Mouse (Mus musculus) hindbrain, embryonic 14.5 days (tissue): ENCODE measurements around the gene Vamp8. TPM values are rescaled to one million over a fixed set of nuclear protein-coding genes. Genes with fewer than 3 reads are reported as not detected.

Experiments
- ATAC-seq: fragments of 200-750 bp; cut with Nextera tagmentation; 2 replicates; pipeline ENCODE4 v1.8.0; 2017; ENCODE audit warnings: moderate number of reproducible peaks, mild to moderate bottlenecking, moderate TSS enrichment, moderate library complexity; ENCODE audit not compliant: low FRiP score
- DNase-seq: peaks from one replicate; pipeline ENCODE4 v3.0.0-alpha.2; 2015; ENCODE audit warnings: low spot score
- H3K27ac ChIP-seq: fragments of 300-500 bp; sonication (generic); 2 replicates; pipeline ENCODE4 v1.5.1; 2014; ENCODE audit warnings: mild to moderate bottlenecking, moderate library complexity
- H3K27me3 ChIP-seq: fragments of 300-500 bp; sonication (generic); 2 replicates; pipeline ENCODE4 v1.6.1; 2014; ENCODE audit warnings: mild to moderate bottlenecking, low read length, mixed read lengths; ENCODE audit not compliant: control insufficient read depth, insufficient read depth
- H3K36me3 ChIP-seq: fragments of 300-500 bp; sonication (generic); replicated peaks from 2 replicates; pipeline ENCODE4 v1.6.1; 2014; ENCODE audit not compliant: control insufficient read depth, insufficient read depth
- H3K4me1 ChIP-seq: fragments of 300-500 bp; sonication (generic); replicated peaks from 2 replicates; pipeline ENCODE4 v1.6.1; 2014; ENCODE audit warnings: antibody characterized with exemption, low read length, mixed read lengths; ENCODE audit not compliant: control insufficient read depth, insufficient read depth
- H3K4me2 ChIP-seq: fragments of 300-500 bp; sonication (generic); replicated peaks from 2 replicates; pipeline ENCODE4 v1.6.1; 2014; ENCODE audit warnings: mild to moderate bottlenecking, moderate library complexity
- H3K4me3 ChIP-seq: fragments of 300-500 bp; sonication (generic); replicated peaks from 2 replicates; pipeline ENCODE4 v1.5.1; 2014; ENCODE audit warnings: mild to moderate bottlenecking, low read length
- H3K9ac ChIP-seq: fragments of 300-500 bp; sonication (generic); 2 replicates; pipeline ENCODE4 v1.6.1; 2014
- H3K9me3 ChIP-seq: fragments of 300-500 bp; sonication (generic); 2 replicates; pipeline ENCODE4 v1.6.1; 2016; ENCODE audit warnings: low read length; ENCODE audit not compliant: control insufficient read depth
- WGBS: fragments of 180-500 bp; shearing (Covaris S2); extraction: QIAGEN DNeasy Blood & Tissue Kit; methylation state at CpG from one replicate; pipeline ENCODE4 v1.1.7; 2014; 5-methylcytosine and 5-hydroxymethylcytosine counted together
- polyA plus RNA-seq: library from polyadenylated mRNA; unstranded; fragments of >200 nt; fragmentation: Nextera tagmentation; extraction: Ambion mirVana; gene quantifications from 2 replicates; pipeline ENCODE4 v1.2.1, GENCODE M21; 2014

Gene Vamp8
- 21.9 and 28.8 TPM in 2 replicates for polyA plus RNA-seq

DNA sequence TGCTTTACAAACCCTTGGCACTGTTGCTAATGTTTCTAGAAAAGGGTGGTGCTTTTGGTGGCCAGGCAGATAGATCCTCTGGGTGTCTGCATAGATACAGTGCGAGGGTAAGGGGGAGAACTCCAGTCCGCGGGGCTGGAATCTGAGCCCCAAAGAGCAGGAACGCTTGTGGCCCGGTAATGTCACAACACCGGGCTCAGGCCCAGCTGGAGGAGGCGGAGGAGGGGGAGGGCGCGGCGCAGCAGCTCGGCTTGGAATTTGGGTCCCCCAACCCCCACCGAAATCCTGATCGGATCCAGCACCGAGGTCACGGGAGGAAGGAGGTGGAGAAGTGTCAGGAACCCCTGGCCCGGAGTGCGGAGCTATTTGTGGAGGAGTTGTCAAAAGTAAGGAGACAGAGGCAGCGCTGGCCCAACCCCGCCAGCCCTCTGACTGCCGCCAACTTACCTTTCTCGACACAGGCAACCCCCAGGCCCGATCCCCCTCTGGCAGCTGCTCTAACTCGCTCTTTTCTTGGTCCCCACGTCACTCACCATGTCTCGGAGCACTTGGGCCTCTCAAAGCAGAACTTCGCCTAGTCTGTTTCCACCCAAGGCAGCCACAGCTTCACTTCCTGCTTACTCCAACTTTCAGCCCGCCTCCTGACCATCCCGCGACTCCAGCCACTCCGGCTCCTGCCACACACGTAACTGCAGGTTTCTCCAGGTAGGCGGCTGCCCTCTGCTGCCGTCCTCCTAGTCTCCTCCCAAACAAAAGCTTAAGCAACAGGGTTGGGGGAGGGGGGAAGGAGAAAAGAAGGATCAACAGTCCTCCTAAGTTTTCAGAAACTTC, at the start of gene Vamp8:
Vamp8 (minus strand) TSS at position 763 of the 831 bp plus-strand sequence.
- ATAC-seq: no peak
- H3K27ac ChIP-seq: peak within 1 kb of the TSS; percentile 52; the same call in 1 of the 2 replicates
- WGBS: 2% methylated on average over 33 of the region's 33 CpGs

DNA sequence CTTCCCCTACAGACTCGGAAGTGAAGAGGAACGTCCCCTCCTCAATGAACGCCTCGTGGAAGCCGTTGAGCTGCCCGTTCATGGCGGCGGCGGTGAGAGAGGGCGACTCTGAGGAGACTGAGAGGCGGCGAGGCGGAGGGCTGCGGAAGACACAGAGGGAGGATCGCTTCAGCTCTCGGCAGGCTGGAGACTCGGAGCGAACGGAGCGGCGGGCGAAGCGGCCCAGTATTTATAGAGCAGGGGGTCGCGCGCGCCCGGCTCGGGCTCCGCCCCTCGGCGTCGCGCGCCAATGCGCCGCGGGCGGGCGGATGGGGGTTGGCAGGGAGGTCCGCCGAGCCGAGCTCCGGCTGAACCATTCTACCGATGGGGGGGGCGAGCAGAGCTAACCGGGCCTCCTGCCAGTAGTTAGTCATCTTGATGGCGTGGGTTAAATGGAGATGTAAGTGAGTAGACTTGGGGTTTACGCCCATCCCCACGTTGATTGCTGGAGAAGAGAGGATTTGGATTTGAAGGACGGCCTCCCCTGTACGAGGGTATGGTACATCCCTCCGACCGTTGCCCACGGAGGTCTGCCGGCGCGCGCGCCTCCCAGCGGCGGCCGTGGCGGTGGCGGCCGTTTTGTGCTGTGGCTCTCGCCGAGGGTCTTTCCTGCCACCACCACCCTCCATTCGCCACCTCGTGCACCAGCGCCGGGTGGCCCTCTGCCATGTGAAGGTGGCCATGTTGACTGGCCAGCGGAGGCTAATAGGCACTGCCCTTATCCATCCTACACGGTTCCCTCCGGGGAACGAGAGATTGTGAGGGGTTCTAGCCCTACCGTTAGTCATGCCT, 49.1 kb upstream of the Vamp8 start, which contains the start of gene Mat2a:
Mat2a (minus strand) TSS at position 204 of the 831 bp plus-strand sequence.
- Histone ChIP-seq H3K9me3 (no peaks in the 10 kb centered on the region), H3K4me2 (peak within 1 kb of the TSS; percentile 99), H3K9ac (peak within 1 kb of the TSS; percentile 100), H3K27ac (peak within 1 kb of the TSS; percentile 100), H3K4me1 (peaks cover 37% of the 10 kb centered on the region), H3K36me3 (peaks cover 30% of the 10 kb centered on the region), H3K4me3 (peak within 1 kb of the TSS; percentile 91), H3K27me3 (no peaks in the 10 kb centered on the region)
- WGBS: under 1% methylated on average over 74 of the region's 77 CpGs
- DNase-seq (peak; percentile 98), ATAC-seq (peak; percentile 92)

More for the DNA sequence above, at the start of gene Vamp8:
- no peaks in the 10 kb centered on the region for H3K9me3 ChIP-seq
- 0 out of 2 replicates have a peak, but pooled peaks cover 5% of the 10 kb centered on the region for H3K4me1 ChIP-seq
- H3K27me3 ChIP-seq: peaks cover 18% of the 10 kb centered on the region
- DNase-seq: no peak
- peak within 1 kb of the TSS; percentile 30 for H3K4me3 ChIP-seq
- peak within 1 kb of the TSS; percentile 51 for H3K4me2 ChIP-seq
- no peaks in the 10 kb centered on the region for H3K36me3 ChIP-seq
- peak within 1 kb of the TSS; percentile 46 for H3K9ac ChIP-seq

DNA sequence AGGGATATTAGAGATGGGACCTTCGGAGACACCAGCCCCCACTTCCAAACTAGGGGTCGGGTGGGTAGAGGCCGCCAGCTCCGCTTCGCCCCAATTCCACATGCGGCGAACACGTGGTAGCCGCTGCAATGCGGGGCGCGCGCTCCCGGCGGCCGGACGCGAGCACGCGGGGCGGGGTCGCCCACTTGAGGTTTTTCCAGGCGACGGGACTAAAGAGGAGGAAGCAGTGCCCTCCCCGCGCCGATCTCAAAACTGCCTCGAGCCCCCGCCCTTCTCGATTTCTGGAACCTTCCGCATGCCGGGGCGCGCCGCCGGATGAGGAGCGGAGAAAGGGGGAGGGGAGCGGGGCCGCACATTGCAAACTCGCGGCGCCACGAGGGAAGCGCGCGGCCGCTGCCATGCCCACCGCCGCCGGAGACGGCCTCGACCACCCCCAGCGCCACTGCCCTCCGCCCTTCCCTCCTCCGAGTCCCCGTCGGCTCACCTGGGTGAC, 48.4 kb upstream of the Vamp8 start:
- H3K27ac ChIP-seq: peak overlapping the region; percentile 100
- H3K4me3 ChIP-seq: peak overlapping the region; percentile 91
- under 1% methylated on average over 50 of the region's 57 CpGs for WGBS
- DNase-seq (peak; percentile 79), ATAC-seq (peak; percentile 29)
- H3K36me3 ChIP-seq: peaks cover 37% of the 10 kb centered on the region
- H3K27me3 ChIP-seq: no peaks in the 10 kb centered on the region
- no peaks in the 10 kb centered on the region for H3K9me3 ChIP-seq
- H3K4me1 ChIP-seq: peaks cover 37% of the 10 kb centered on the region
- H3K4me2 ChIP-seq: peak overlapping the region; percentile 99
- peak overlapping the region; percentile 100 for H3K9ac ChIP-seq

DNA sequence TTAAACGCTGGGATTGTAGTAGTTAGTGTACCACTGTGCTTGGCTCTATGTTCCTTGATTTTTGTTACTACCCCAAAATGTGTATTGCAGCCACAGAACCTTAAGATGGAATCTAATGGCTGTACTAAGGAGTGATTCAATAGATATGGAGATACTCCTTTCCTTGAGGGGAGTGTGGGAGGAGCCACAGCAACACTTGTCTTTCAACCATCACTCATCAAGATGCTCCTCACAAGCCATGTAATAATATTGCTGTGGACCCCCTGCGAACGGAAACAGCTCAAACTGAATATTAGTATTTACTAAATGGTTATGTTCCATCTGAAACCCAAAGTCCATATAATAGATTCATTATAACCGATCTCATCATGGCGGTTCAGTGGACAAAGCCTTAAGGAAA, 47.7 kb upstream of the Vamp8 start:
- Histone ChIP-seq H3K27me3 (no peaks in the 10 kb centered on the region), H3K4me2 (peak overlapping the region; percentile 99), H3K27ac (peak overlapping the region; percentile 100; the same call in 1 of the 2 replicates), H3K4me1 (peaks cover 37% of the 10 kb centered on the region), H3K4me3 (peak overlapping the region; percentile 91), H3K9ac (peak overlapping the region; percentile 100), H3K36me3 (peaks cover 44% of the 10 kb centered on the region), H3K9me3 (no peaks in the 10 kb centered on the region)
- no peak for ATAC-seq
- WGBS: 4% methylated on average over 5 of the region's 5 CpGs
- DNase-seq: no peak

DNA sequence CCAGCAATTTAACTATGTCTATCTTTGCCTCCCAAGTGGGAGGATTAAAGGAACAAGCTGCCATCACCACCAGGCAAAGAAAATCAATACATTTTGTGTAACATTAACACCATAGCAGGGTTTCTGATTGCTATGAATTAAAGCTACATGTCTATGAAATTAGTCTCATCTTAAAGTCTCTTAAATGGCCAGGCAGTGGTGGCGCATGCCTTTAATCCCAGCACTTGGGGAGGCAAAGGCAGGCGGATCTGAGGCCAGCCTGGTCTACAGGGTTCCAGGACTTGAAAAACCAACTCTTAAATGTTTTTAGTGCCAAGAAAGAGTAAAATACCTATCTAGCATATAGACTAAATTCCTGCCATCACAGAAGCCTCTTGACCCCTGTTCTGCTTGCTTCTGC, 41.6 kb upstream of the Vamp8 start:
- Histone ChIP-seq H3K4me3 (no peak overlapping the region), H3K9ac (no peak overlapping the region), H3K4me2 (no peak overlapping the region), H3K9me3 (no peaks in the 10 kb centered on the region), H3K4me1 (peaks cover 10% of the 10 kb centered on the region; the same call in 1 of the 2 replicates), H3K27ac (no peak overlapping the region), H3K27me3 (no peaks in the 10 kb centered on the region), H3K36me3 (peaks cover 100% of the 10 kb centered on the region)
- DNase-seq (no peak), ATAC-seq (no peak)
- WGBS: 85% methylated on average over 2 of the region's 2 CpGs

DNA sequence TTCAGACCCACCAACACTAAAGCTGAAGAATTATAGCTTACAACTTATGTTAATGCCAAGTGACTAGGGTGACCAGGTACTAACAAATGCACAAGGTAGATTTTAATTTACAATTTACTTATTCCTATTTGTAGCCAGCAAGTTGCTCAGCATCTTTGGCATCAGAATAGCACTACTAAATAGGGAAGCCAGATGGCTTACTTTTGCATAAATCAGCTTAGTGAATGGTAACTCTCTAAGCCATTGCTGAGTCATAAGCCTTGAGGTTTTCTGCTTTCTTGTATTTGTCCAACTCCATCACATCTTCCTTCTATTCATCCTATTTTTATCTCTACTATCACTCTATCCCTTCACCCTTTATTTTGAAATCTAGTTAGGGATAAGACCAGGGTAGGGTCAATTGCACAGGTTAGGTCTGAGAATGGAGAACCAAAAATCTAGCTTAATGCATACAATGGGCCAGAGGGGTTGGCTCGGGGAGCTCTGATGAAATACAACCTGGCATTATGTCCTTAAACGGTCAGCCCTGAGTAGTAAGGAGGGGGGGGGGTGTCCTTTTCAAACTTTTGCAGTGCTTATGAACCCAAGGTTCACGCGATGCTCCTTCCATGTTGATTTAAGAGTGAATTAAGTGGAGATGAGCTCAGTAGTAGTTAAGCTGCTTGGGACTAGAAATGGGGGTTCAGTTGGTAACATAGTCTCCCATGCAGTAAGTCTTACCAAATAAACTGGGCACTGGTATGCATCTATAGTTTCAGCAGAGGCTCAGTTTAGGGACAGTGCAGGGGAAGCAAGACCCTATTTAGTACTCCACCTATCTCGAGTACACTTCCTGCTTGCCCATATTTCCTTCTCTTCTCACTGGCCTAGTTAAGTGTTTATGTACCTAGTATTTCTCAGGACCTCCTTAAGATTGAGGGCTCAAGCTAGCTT, 40.8 kb upstream of the Vamp8 start:
- Histone ChIP-seq H3K9ac (no peak overlapping the region), H3K4me1 (peaks cover under 1% of the 10 kb centered on the region; the same call in 1 of the 2 replicates), H3K4me3 (no peak overlapping the region), H3K9me3 (no peaks in the 10 kb centered on the region), H3K4me2 (no peak overlapping the region), H3K27ac (0 out of 2 replicates have a peak overlapping the region, but pooled peaks have one; percentile 5), H3K36me3 (peaks cover 93% of the 10 kb centered on the region), H3K27me3 (no peaks in the 10 kb centered on the region)
- no peak for DNase-seq
- ATAC-seq: peak; percentile 37; the same call in 1 of the 2 replicates
- 35% methylated on average over 5 of the region's 5 CpGs for WGBS

DNA sequence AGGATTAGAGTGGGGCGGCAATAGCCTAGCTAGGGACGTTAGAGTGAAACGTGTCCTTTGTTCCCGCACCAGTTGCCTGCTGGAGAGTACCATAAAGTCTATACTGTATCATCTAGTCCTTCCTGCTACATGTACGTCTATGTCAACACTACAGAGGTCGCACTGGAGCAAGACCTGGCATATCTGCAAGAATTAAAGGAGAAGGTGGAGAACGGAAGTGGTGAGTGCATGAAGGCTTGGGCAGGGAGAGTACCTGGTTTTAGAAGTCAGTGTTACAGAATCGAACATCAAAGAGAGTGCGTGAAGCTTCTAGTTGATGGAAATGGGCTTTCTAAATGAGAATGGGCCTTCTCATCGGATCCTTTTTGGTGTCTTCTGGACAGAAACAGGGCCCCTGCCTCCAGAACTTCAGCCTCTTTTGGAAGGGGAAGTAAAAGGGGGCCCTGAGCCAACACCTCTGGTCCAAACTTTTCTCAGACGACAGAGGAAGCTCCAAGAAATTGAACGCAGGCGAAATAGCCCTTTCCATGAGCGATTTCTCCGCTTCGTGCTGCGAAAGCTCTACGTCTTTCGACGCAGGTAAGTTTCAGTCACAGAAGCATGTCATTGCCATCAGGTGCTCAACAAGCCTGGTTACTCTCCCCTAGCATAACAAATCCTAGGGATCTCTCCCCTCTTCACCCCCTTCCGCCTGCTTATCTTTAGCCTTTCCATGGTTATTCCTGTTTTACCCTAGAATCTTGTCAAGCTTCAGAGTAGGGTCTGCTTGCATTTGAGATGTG, 38.7 kb upstream of the Vamp8 start:
- 91% methylated on average over 21 of the region's 21 CpGs for WGBS
- H3K27ac ChIP-seq: no peak overlapping the region
- DNase-seq (no peak), ATAC-seq (no peak)
- peaks cover 93% of the 10 kb centered on the region for H3K36me3 ChIP-seq
- H3K4me2 ChIP-seq: no peak overlapping the region
- no peak overlapping the region for H3K9ac ChIP-seq
- no peaks in the 10 kb centered on the region for H3K4me1 ChIP-seq
- H3K27me3 ChIP-seq: no peaks in the 10 kb centered on the region
- H3K4me3 ChIP-seq: no peak overlapping the region
- no peaks in the 10 kb centered on the region for H3K9me3 ChIP-seq

DNA sequence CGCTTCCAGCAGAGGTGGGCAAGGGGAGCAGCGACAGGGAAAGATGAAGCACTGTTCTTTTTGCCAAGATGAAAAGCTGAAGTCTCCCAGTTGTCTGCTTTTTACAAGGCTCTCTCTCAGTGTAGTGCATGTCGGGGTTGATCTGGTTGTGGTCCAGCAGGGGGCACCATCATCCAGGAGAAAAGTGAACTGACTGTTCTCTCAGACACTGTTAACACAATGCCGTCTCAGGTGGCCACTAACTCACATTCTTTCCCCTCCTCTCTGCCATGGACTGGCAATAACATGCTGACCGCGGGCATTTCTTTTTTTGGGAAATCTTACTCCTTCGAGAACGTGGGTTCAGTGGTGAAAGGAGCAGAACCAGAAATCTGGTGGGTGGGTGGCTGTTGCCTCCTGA, 37.5 kb upstream of the Vamp8 start:
- no peaks in the 10 kb centered on the region for H3K9me3 ChIP-seq
- 42% methylated on average over 8 of the region's 8 CpGs for WGBS
- ATAC-seq: peak; percentile 88
- no peaks in the 10 kb centered on the region for H3K27me3 ChIP-seq
- peak; percentile 85 for DNase-seq
- no peak overlapping the region for H3K4me3 ChIP-seq
- H3K27ac ChIP-seq: no peak overlapping the region
- H3K36me3 ChIP-seq: peaks cover 93% of the 10 kb centered on the region
- H3K9ac ChIP-seq: no peak overlapping the region
- H3K4me1 ChIP-seq: no peaks in the 10 kb centered on the region
- no peak overlapping the region for H3K4me2 ChIP-seq
